Mouse (Mus musculus): ENCODE measurements around the gene Scg3.
A peak's percentile ranks its signal among the peaks of the same experiment; 100 is the strongest.

DNA sequence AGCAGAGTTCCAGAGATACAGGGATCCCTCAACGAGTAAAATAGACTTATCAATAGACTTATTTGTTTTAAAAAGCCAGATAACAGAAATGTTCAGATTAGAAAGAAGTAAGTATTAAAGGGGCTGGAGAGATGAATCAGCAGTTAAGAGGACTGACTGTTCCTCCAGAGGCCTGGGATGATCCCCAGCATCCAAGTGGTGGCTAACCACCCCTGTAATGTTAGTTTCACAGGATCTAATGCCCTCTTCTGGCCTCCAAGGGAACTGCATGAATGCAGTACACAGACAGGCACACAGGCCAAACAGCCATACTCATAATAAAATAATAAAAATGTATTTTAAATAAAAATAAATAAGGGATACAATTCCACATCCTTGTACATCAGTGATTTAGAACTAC lies 51.0 kb downstream of the Scg3 start:
- TF ChIP-seq GABPA (IDR thresholded peaks at IDR 0.05; ENCODE audit: insufficient replicate concordance, low read depth, low read length) (no peak), CTCF (conservative IDR thresholded peaks at IDR 0.05 in 1 of 2, IDR thresholded peaks at IDR 0.05 in 1 of 2; ENCODE audit: low read depth in 2 of 2, low read length in 2 of 2) (peak; percentile 66 to 75), NRF1 (IDR thresholded peaks at IDR 0.05; ENCODE audit: low read depth, low read length) (no peak), HCFC1 (IDR thresholded peaks at IDR 0.05; ENCODE audit: low read depth, low read length) (no peak), ETS1 (conservative IDR thresholded peaks at IDR 0.05; ENCODE audit: low read depth, low read length) (no peak)

Data from CH12.LX (cell line).